Mouse (Mus musculus) Patski (cell line): ENCODE data around the gene Olfr986. TPM values are rescaled to one million over a fixed set of nuclear protein-coding genes. Genes with fewer than 3 reads are reported as not detected.

ENCODE experiments used
- ATAC-seq: fragments of 100-300 bp; one replicate; pipeline ENCODE4 v1.8.0; 2021
- CTCF ChIA-PET: fragments of 350-600 bp; sonication (Branson Sonifier 250); formaldehyde crosslinking; loops from one replicate; lab custom pipeline; 2022; ENCODE audit warnings: inconsistent platforms; lab: Charles Lee
- POLR2A ChIA-PET: fragments of 350-600 bp; sonication (Branson Sonifier 250); formaldehyde crosslinking; loops from one replicate; lab custom pipeline; 2022; ENCODE audit warnings: antibody characterized with exemption, inconsistent platforms; lab: Charles Lee
- DNase-seq: peaks from one replicate; pipeline ENCODE4 v3.0.0-alpha.2; 2011; ENCODE audit warnings: low read depth, low spot score
- H3K27me3 ChIP-seq: fragments of 371-371 bp; one replicate; pipeline ENCODE4 v1.5.1; 2021
- CTCF ChIP-seq: fragments of 100-300 bp; IDR thresholded peaks from one replicate; pipeline ENCODE4 v1.5.1; 2021
- in situ Hi-C: fragments of 300-500 bp; cut with MboI; formaldehyde crosslinking; loops from 3 replicates; pipeline ENCODE4 v1.11.1; 2018; ENCODE audit warnings: low pct_unique_long_range_greater_than_20kb, mixed read lengths
- polyA plus RNA-seq: library from polyadenylated mRNA; unstranded; gene quantifications from one replicate; pipeline ENCODE4 v1.2.3, GENCODE M21; 2021

The Olfr986 gene
- polyA plus RNA-seq, 1 experiment from 2014 or later = not detected

DNA sequence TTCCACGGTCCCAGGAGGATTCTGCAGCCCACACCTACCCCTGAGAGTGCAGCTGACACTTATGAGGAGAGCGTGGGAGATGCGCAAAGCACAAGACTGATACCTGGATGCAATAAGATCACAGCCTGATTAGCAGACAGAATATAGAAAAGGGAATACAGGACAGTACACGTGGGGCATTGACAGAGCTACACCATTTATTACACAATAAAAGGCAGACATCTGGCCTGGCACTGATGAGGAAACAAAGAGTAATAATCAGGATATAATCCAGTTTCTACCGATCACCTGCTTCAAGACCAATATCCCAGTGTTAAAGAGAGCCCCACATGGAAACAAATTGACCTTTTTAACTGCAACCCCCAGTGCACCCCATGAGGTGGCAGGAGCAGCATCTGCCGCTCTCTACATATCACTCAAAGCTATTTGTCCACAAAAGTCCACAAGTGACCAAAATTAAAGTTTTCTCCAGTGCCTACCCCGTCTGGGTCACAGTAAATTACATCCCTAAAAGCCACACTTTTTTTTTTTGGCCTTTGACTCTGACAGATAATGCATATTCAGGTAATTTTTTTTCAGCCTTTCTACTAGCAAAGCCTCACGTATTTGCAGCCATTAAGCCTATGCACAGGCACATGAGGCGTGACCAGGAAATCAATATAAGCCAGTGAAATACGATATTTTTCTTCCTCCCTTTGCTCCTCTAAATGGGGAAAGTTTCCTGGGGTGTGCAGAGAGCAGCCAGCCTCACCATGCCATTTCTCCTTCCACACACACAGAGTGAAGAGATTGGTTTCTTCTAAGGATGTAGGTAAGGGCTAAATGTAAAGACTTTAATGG lies 53.7 kb downstream of the Olfr986 start:
- ATAC-seq (no peak), DNase-seq (no peak)
- CTCF ChIA-PET = interaction anchor here (0.9 to 1.0 kb wide), 2 partner anchors 9 to 99 kb away, joined by 3 to 4 read pairs; no protein-coding TSS in a partner anchor

DNA sequence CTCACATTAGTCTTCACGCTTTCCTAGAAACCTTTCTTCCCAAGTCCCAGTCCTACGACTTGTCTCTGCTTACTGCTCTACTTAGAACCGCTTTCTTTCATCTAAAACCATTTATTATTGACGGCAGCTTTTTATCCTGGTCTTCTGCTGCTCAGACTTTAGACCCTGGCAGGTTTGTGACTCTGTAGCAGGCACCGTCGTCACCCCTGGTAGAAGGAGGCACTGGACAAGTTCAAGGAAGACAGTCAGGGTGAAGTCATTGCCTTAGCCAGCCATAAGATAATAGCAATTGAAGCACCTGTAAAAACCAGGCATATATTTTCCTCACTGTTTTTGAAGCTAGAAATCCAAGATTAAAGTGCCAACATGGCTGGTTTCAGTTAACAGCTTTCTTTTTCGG lies 54.5 kb downstream of the Olfr986 start:
- in situ Hi-C loops = loop anchor here (25.0 kb wide), 1 partner anchor 252 kb away; no protein-coding TSS in a partner anchor
- ChIA-PET CTCF (interaction anchor here (0.9 to 1.3 kb wide), 2 partner anchors 8 to 9 kb away, joined by 3 read pairs; no protein-coding TSS in a partner anchor), POLR2A (no interaction called here)
- DNase-seq = no peak
- ATAC-seq = no peak
- TF ChIP-seq CTCF = no peak
- H3K27me3 ChIP-seq = no peaks in the 10 kb centered on the region

More for the DNA sequence above, 53.7 kb downstream of the Olfr986 start:
- H3K27me3 ChIP-seq = no peaks in the 10 kb centered on the region
- in situ Hi-C loops = loop anchor here (25.0 kb wide), 1 partner anchor 253 kb away; no protein-coding TSS in a partner anchor
- TF ChIP-seq CTCF = no peak
- POLR2A ChIA-PET = no interaction called here

Other genes starting within 250 kb of the Olfr986 start
- gene Olfr974, start 243.4 kb upstream of the Olfr986 start, polyA plus RNA-seq = not detected
- not detected for gene Olfr975, start 228.9 kb upstream of the Olfr986 start, polyA plus RNA-seq
- gene Olfr976, start 219.8 kb upstream of the Olfr986 start, polyA plus RNA-seq = not detected
- gene Olfr978, start 188.8 kb upstream of the Olfr986 start, polyA plus RNA-seq = not detected
- gene Olfr979, start 177.5 kb upstream of the Olfr986 start, polyA plus RNA-seq = 0.05 TPM
- not detected for gene Olfr980, start 171.3 kb upstream of the Olfr986 start, polyA plus RNA-seq
- not detected for gene Olfr981, start 159.5 kb upstream of the Olfr986 start, polyA plus RNA-seq
- not detected for gene Olfr982, start 107.1 kb upstream of the Olfr986 start, polyA plus RNA-seq
- gene Olfr983, start 87.3 kb upstream of the Olfr986 start, polyA plus RNA-seq = not detected
- gene Olfr984, start 66.7 kb upstream of the Olfr986 start, polyA plus RNA-seq = not detected
- not detected for gene Olfr985, start 50.7 kb upstream of the Olfr986 start, polyA plus RNA-seq
- gene Tmem225, start 32.8 kb upstream of the Olfr986 start, polyA plus RNA-seq = not detected
- gene Zfp202, start 11.4 kb downstream of the Olfr986 start, polyA plus RNA-seq = 4.9 TPM
- gene Scn3b, start 88.3 kb downstream of the Olfr986 start, polyA plus RNA-seq = 0.01 TPM